Mouse (Mus musculus) large intestine, adult 2 months (tissue): Measurements from ENCODE around the gene Fbxl19. TPM values are rescaled to one million over a fixed set of nuclear protein-coding genes. Genes with fewer than 3 reads are reported as not detected.

Experiments used
- polyA plus RNA-seq: library from polyadenylated mRNA; depleted of rRNA; stranded (reverse); fragments of >200 nt; gene quantifications from 2 replicates; pipeline ENCODE4 v1.2.3, GENCODE M21; 2012; rRNA removed

Gene Fbxl19
- polyA plus RNA-seq, 1 experiment = 28.6 TPM

Other genes with a start within 250 kb of the Fbxl19 start
- 6.7 and 14.4 TPM in 2 replicates for gene Srcap, start 232.6 kb upstream of the Fbxl19 start, polyA plus RNA-seq
- gene Gm42715, start 225.0 kb upstream of the Fbxl19 start, polyA plus RNA-seq = 12.6 and 14.7 TPM in 2 replicates
- 2.7 and 3.5 TPM in 2 replicates for gene Tmem265, start 183.2 kb upstream of the Fbxl19 start, polyA plus RNA-seq
- gene Phkg2, start 171.2 kb upstream of the Fbxl19 start, polyA plus RNA-seq = 47.2 and 62.7 TPM in 2 replicates
- gene Ccdc189, start 155.9 kb upstream of the Fbxl19 start, polyA plus RNA-seq = 1.3 and 1.4 TPM in 2 replicates
- 23.7 and 30.9 TPM in 2 replicates for gene Rnf40, start 155.8 kb upstream of the Fbxl19 start, polyA plus RNA-seq
- gene Zfp629, start 128.7 kb upstream of the Fbxl19 start, polyA plus RNA-seq = 5.3 and 7.6 TPM in 2 replicates
- 17.5 and 21.2 TPM in 2 replicates for gene Bcl7c, start 35.6 kb upstream of the Fbxl19 start, polyA plus RNA-seq
- gene Ctf1, start 31.8 kb upstream of the Fbxl19 start, polyA plus RNA-seq = 3.0 and 3.4 TPM in 2 replicates
- gene Ctf2, start 12.4 kb upstream of the Fbxl19 start, polyA plus RNA-seq = not detected in 2 replicates
- gene Orai3, start 25.3 kb downstream of the Fbxl19 start, polyA plus RNA-seq = 15.7 and 20.5 TPM in 2 replicates
- gene Setd1a, start 32.1 kb downstream of the Fbxl19 start, polyA plus RNA-seq = 6.7 and 6.8 TPM in 2 replicates
- gene Gm49388, start 41.1 kb downstream of the Fbxl19 start, polyA plus RNA-seq = not detected in 2 replicates
- gene Hsd3b7, start 56.1 kb downstream of the Fbxl19 start, polyA plus RNA-seq = 55.9 and 69.1 TPM in 2 replicates
- gene Stx4a, start 79.8 kb downstream of the Fbxl19 start, polyA plus RNA-seq = 64.0 and 81.2 TPM in 2 replicates
- gene Stx1b, start 80.0 kb downstream of the Fbxl19 start, polyA plus RNA-seq = 1.7 and 3.1 TPM in 2 replicates
- gene Zfp646, start 131.7 kb downstream of the Fbxl19 start, polyA plus RNA-seq = 12.8 and 19.5 TPM in 2 replicates
- gene Zfp668, start 132.3 kb downstream of the Fbxl19 start, polyA plus RNA-seq = 5.4 and 5.9 TPM in 2 replicates
- gene Prss53, start 146.4 kb downstream of the Fbxl19 start, polyA plus RNA-seq = 0.80 and 1.1 TPM in 2 replicates
- gene Gm21974, start 150.9 kb downstream of the Fbxl19 start, polyA plus RNA-seq = not detected in 2 replicates
- 69.3 and 83.9 TPM in 2 replicates for gene Vkorc1, start 151.1 kb downstream of the Fbxl19 start, polyA plus RNA-seq
- gene Bckdk, start 159.5 kb downstream of the Fbxl19 start, polyA plus RNA-seq = 82.2 and 87.5 TPM in 2 replicates
- 14.2 and 14.8 TPM in 2 replicates for gene Kat8, start 168.0 kb downstream of the Fbxl19 start, polyA plus RNA-seq
- gene Prss8, start 185.6 kb downstream of the Fbxl19 start, polyA plus RNA-seq = 33.4 and 34.9 TPM in 2 replicates
- gene Prss36, start 202.2 kb downstream of the Fbxl19 start, polyA plus RNA-seq = 3.2 and 4.4 TPM in 2 replicates
- gene Fus, start 222.9 kb downstream of the Fbxl19 start, polyA plus RNA-seq = 187 and 218 TPM in 2 replicates
- gene Pycard, start 249.3 kb downstream of the Fbxl19 start, polyA plus RNA-seq = 928 and 1,122 TPM in 2 replicates